Mouse (Mus musculus): ENCODE results near the gene Nol6. TPM values are rescaled to one million over a fixed set of nuclear protein-coding genes. Genes with fewer than 3 reads are reported as not detected.

The Nol6 gene
- polyA plus RNA-seq, 1 experiment from 2014 or later, result 24.6 TPM

GRCm38 (mm10) chr4:41140174-41140875 lies 16.1 kb upstream of the Nol6 start:
- Histone ChIP-seq H3K4me1 (replicated peaks) (no peaks in the 10 kb centered on the region; the same call in 1 of the 2 replicates), H3K4me3 (replicated peaks) (no peak overlapping the region), H3K9me3 (peaks cover 5% of the 10 kb centered on the region; the same call in 1 of the 2 replicates), H3K27ac (no peak overlapping the region), H3K36me3 (peaks cover 55% of the 10 kb centered on the region), H3K9ac (replicated peaks) (no peak overlapping the region), H3K27me3 (no peaks in the 10 kb centered on the region), H3K4me2 (no peak overlapping the region)
- no peak for ATAC-seq (ENCODE audit: insufficient number of reproducible peaks, insufficient read depth, low FRiP score, low TSS enrichment, low read depth)
- WGBS, result 93% methylated on average over 6 of the region's 6 CpGs

DNA sequence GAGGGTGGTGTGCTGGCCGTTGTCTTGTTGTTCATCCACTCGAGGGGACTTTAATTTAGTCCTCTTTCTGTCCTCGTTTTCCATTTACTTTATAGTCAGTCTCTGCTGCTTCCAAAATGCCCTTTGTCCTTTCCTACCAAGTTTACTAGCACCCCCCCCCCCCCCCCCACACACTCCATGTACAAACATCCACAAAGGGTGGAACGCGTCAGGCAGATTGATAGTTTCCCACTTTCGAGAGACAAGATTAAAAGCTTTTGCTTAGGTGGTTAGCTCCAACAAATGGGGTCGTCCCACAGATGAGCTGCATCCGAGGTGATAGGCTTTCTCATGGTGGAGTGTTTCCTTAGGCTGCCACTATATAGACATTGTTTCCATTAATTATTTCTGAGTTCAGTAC lies 12.6 kb upstream of the Nol6 start:
- ATAC-seq (ENCODE audit: insufficient number of reproducible peaks, insufficient read depth, low FRiP score, low TSS enrichment, low read depth), result no peak
- H3K36me3 ChIP-seq, result peaks cover 37% of the 10 kb centered on the region
- peak overlapping the region; percentile 94 for H3K4me3 ChIP-seq (replicated peaks)
- peak overlapping the region; percentile 67 for H3K4me2 ChIP-seq
- peaks cover 5% of the 10 kb centered on the region; the same call in 1 of the 2 replicates for H3K9me3 ChIP-seq
- H3K4me1 ChIP-seq (replicated peaks), result peaks cover 6% of the 10 kb centered on the region
- peak overlapping the region; percentile 99 for H3K9ac ChIP-seq (replicated peaks)
- H3K27ac ChIP-seq, result peak overlapping the region; percentile 100
- 0% methylated on average over 8 of the region's 8 CpGs for WGBS
- H3K27me3 ChIP-seq, result no peaks in the 10 kb centered on the region

DNA sequence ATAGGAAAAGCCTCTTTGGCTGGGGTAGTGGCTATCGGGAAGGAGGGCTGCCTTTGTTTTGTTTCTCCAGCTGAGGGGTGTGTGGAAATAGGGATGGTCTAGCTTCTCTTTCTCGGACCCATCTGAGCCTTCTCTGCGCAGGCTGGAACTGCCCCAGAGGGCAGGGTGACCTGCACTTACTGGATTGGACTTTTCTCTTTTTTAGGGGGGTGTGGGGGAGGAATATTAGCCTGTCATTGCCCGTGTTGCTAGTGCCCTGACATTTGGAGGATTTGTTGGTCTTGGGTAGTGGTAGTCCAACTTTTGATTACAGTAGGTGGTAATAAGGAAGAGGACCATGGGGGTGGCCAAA lies 12.2 kb upstream of the Nol6 start:
- 0% methylated on average over 4 of the region's 4 CpGs for WGBS
- peak overlapping the region; percentile 100 for H3K27ac ChIP-seq
- H3K36me3 ChIP-seq, result peaks cover 33% of the 10 kb centered on the region
- ATAC-seq (ENCODE audit: insufficient number of reproducible peaks, insufficient read depth, low FRiP score, low TSS enrichment, low read depth), result peak; percentile 18; the same call in 1 of the 2 replicates
- peaks cover 5% of the 10 kb centered on the region; the same call in 1 of the 2 replicates for H3K9me3 ChIP-seq
- H3K4me1 ChIP-seq (replicated peaks), result peaks cover 6% of the 10 kb centered on the region
- H3K4me2 ChIP-seq, result peak overlapping the region; percentile 67
- peak overlapping the region; percentile 99 for H3K9ac ChIP-seq (replicated peaks)
- peak overlapping the region; percentile 94 for H3K4me3 ChIP-seq (replicated peaks)
- no peaks in the 10 kb centered on the region for H3K27me3 ChIP-seq

DNA sequence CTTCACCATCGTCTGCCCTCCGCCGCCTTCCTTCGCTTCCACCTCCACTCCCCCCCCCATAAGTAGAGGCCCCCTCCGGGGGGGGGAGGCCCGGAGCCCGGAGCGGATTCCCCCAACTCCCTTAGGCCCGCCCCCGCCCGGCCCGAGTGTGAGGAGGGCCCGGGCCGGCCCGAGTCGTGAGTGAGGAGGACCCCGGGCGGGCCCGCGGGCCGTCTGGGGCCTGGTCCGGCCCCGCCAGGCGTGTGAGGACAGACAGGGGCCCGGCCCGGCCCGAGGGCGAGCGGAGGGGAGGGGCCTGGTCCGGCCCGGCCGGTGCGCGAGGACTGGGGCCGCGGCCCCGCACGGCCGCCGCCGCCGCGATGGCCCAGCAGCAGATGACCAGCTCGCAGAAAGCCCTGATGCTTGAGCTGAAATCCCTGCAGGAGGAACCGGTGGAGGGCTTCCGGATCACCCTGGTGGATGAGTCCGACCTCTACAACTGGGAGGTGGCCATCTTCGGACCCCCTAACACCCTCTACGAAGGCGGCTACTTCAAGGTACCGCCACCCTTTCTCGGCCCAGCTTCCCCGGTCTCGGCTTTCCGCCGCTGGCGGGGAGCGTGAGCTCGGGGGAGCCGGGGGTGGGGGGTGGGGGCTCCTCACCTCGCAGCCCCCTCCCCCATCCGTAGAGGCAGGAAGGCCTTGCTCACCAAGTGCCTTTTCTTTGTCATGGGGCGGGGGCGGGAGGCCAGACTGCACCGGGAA lies 11.6 kb upstream of the Nol6 start, which contains the start of gene Ube2r2:
Gene Ube2r2, plus strand, starts transcription at position 33 of the 743 bp plus-strand sequence.
- Histone ChIP-seq H3K9me3 (peaks cover 5% of the 10 kb centered on the region; the same call in 1 of the 2 replicates), H3K9ac (replicated peaks) (peak within 1 kb of the TSS; percentile 99), H3K27me3 (no peaks in the 10 kb centered on the region), H3K4me2 (peak within 1 kb of the TSS; percentile 67), H3K36me3 (peaks cover 27% of the 10 kb centered on the region), H3K4me3 (replicated peaks) (peak within 1 kb of the TSS; percentile 94), H3K4me1 (replicated peaks) (peaks cover 6% of the 10 kb centered on the region), H3K27ac (peak within 1 kb of the TSS; percentile 100)
- 1% methylated on average over 52 of the region's 65 CpGs for WGBS
- peak; percentile 68 for ATAC-seq (ENCODE audit: insufficient number of reproducible peaks, insufficient read depth, low FRiP score, low TSS enrichment, low read depth)

GRCm38 (mm10) chr4:41134935-41135710 lies 10.9 kb upstream of the Nol6 start:
- H3K4me3 ChIP-seq (replicated peaks), result peak overlapping the region; percentile 94
- peaks cover 20% of the 10 kb centered on the region for H3K36me3 ChIP-seq

GRCm38 (mm10) chr4:41133529-41134291 lies 9.5 kb upstream of the Nol6 start:
- Histone ChIP-seq H3K4me3 (replicated peaks) (no peak overlapping the region), H3K9ac (replicated peaks) (no peak overlapping the region), H3K4me1 (replicated peaks) (peaks cover 6% of the 10 kb centered on the region), H3K27me3 (no peaks in the 10 kb centered on the region), H3K9me3 (peaks cover 2% of the 10 kb centered on the region; the same call in 1 of the 2 replicates), H3K27ac (0 out of 2 replicates have a peak overlapping the region, but pooled peaks have one; percentile 0), H3K36me3 (peaks cover 7% of the 10 kb centered on the region), H3K4me2 (no peak overlapping the region)
- 60% methylated on average over 6 of the region's 6 CpGs for WGBS
- no peak for ATAC-seq (ENCODE audit: insufficient number of reproducible peaks, insufficient read depth, low FRiP score, low TSS enrichment, low read depth)

More at GRCm38 (mm10) chr4:41134935-41135710, 10.9 kb upstream of the Nol6 start:
- H3K9ac ChIP-seq (replicated peaks), result peak overlapping the region; percentile 99
- H3K4me2 ChIP-seq, result peak overlapping the region; percentile 67
- no peaks in the 10 kb centered on the region for H3K27me3 ChIP-seq
- H3K4me1 ChIP-seq (replicated peaks), result peaks cover 6% of the 10 kb centered on the region
- ATAC-seq (ENCODE audit: insufficient number of reproducible peaks, insufficient read depth, low FRiP score, low TSS enrichment, low read depth), result peak; percentile 92
- peak overlapping the region; percentile 100 for H3K27ac ChIP-seq
- under 1% methylated on average over 29 of the region's 70 CpGs for WGBS
- H3K9me3 ChIP-seq, result peaks cover 5% of the 10 kb centered on the region; the same call in 1 of the 2 replicates

- no peak overlapping the region for H3K4me2 ChIP-seq
- H3K36me3 ChIP-seq, result no peaks in the 10 kb centered on the region
- WGBS, result 78% methylated on average over 6 of the region's 6 CpGs
- no peak overlapping the region for H3K9ac ChIP-seq (replicated peaks)
- no peak overlapping the region for H3K4me3 ChIP-seq (replicated peaks)
- no peaks in the 10 kb centered on the region for H3K27me3 ChIP-seq
- H3K9me3 ChIP-seq, result no peaks in the 10 kb centered on the region
- H3K4me1 ChIP-seq (replicated peaks), result peaks cover 6% of the 10 kb centered on the region
- no peak overlapping the region for H3K27ac ChIP-seq
- no peak for ATAC-seq (ENCODE audit: insufficient number of reproducible peaks, insufficient read depth, low FRiP score, low TSS enrichment, low read depth)
These were observed 8.2 kb upstream of the Nol6 start for GRCm38 (mm10) chr4:41132471-41132870.

- Histone ChIP-seq H3K4me3 (replicated peaks) (no peak overlapping the region), H3K9ac (replicated peaks) (no peak overlapping the region), H3K36me3 (no peaks in the 10 kb centered on the region), H3K9me3 (no peaks in the 10 kb centered on the region), H3K27ac (no peak overlapping the region), H3K4me1 (replicated peaks) (peaks cover 6% of the 10 kb centered on the region), H3K4me2 (no peak overlapping the region), H3K27me3 (no peaks in the 10 kb centered on the region)
- WGBS, result 86% methylated on average over 3 of the region's 3 CpGs
- ATAC-seq (ENCODE audit: insufficient number of reproducible peaks, insufficient read depth, low FRiP score, low TSS enrichment, low read depth), result no peak
These were observed 5.6 kb upstream of the Nol6 start for GRCm38 (mm10) chr4:41129836-41130235.

DNA sequence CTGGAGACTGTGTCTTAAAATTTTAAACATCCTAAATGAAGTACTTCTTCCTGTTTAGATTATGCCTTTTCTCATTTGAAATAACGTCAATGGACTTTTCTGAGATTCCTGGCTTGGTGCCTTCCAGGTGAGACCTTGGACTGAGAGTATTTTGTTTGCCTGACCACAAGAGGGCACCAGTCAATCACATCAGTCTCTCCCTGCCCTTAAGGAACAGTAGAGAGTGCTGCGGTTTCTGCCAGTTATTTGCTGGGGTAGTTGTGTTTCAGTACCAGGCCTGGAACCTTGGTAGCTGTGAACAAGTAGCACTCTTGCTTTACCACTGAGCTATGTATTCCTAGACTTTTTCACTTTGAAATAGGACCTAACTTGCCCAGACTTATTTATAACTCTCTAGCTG lies 5.2 kb upstream of the Nol6 start:
- H3K36me3 ChIP-seq, result no peaks in the 10 kb centered on the region
- WGBS, result 8% methylated on average over 2 of the region's 2 CpGs
- no peaks in the 10 kb centered on the region for H3K9me3 ChIP-seq
- no peak for ATAC-seq (ENCODE audit: insufficient number of reproducible peaks, insufficient read depth, low FRiP score, low TSS enrichment, low read depth)
- peaks cover 2% of the 10 kb centered on the region for H3K4me1 ChIP-seq (replicated peaks)
- no peak overlapping the region for H3K27ac ChIP-seq
- no peak overlapping the region for H3K4me2 ChIP-seq
- no peak overlapping the region for H3K4me3 ChIP-seq (replicated peaks)
- no peaks in the 10 kb centered on the region for H3K27me3 ChIP-seq
- no peak overlapping the region for H3K9ac ChIP-seq (replicated peaks)

DNA sequence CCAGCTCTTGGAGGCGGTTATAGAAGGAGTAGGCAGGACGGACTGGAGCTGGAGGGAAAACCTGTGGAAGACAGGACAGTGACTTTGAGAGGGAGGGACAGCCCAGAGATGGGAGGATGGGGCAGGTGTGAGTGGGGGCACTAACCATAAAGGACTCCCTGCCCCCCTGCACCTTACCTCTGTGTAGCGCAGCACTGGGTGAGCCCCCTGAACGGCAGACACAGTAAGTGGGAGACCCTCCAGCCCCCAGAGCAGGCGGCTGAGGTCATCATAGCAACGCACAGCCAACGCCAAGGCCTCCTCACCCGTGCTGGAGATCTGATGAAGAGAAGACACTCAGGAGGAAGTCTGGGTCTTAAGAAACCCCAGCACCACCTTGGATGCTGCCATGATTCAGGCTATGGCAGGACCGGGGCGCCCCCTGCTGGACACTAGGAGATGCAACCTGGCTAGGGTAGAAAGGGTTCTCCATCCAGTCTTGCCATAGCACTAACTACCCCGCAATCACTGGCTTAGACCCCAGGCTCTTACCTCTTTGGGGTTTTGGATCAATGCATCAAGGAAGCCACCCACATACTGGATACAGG lies 5.5 kb downstream of the Nol6 start:
- ATAC-seq (ENCODE audit: insufficient number of reproducible peaks, insufficient read depth, low FRiP score, low TSS enrichment, low read depth), result peak; percentile 40; the same call in 1 of the 2 replicates
- Histone ChIP-seq H3K27ac (no peak overlapping the region), H3K27me3 (no peaks in the 10 kb centered on the region), H3K4me1 (replicated peaks) (peaks cover 10% of the 10 kb centered on the region), H3K9ac (replicated peaks) (no peak overlapping the region), H3K4me2 (no peak overlapping the region), H3K36me3 (peaks cover 89% of the 10 kb centered on the region), H3K4me3 (replicated peaks) (no peak overlapping the region), H3K9me3 (no peaks in the 10 kb centered on the region)
- 72% methylated on average over 11 of the region's 11 CpGs for WGBS
